Mouse (Mus musculus) heart, embryonic 11.5 days (tissue): ENCODE measurements around the gene Fbxw22. TPM values are rescaled to one million over a fixed set of nuclear protein-coding genes. Genes with fewer than 3 reads are reported as not detected.
"Not testable (repeated sequence)": the region's sequence is repeated elsewhere in the genome, so short reads cannot be mapped to it uniquely, and the experiment has no call there.

Experiments
- ATAC-seq: fragments of 200-750 bp; cut with Nextera tagmentation; replicated peaks from 2 replicates; pipeline ENCODE4 v1.8.0; 2017; ENCODE audit warnings: moderate library complexity; ENCODE audit not compliant: insufficient number of reproducible peaks, low FRiP score, low TSS enrichment
- H3K27ac ChIP-seq: fragments of 300-500 bp; sonication (generic); 2 replicates; pipeline ENCODE4 v1.5.1; 2014; ENCODE audit warnings: mild to moderate bottlenecking, low read depth, low read length
- H3K27me3 ChIP-seq: fragments of 300-500 bp; sonication (generic); 2 replicates; pipeline ENCODE4 v1.6.1; 2014; ENCODE audit warnings: mild to moderate bottlenecking, low read length, mixed read lengths; ENCODE audit not compliant: control insufficient read depth, insufficient read depth
- H3K36me3 ChIP-seq: fragments of 300-500 bp; sonication (generic); 2 replicates; pipeline ENCODE4 v1.6.1; 2014; ENCODE audit warnings: mild to moderate bottlenecking, low read length, moderate library complexity, mixed read lengths; ENCODE audit not compliant: control insufficient read depth, insufficient read depth
- H3K4me1 ChIP-seq: fragments of 300-500 bp; sonication (generic); 2 replicates; pipeline ENCODE4 v1.6.1; 2014; ENCODE audit warnings: low read length; ENCODE audit not compliant: control insufficient read depth, insufficient read depth
- H3K4me2 ChIP-seq: fragments of 300-500 bp; sonication (generic); 2 replicates; pipeline ENCODE4 v1.6.1; 2014; ENCODE audit warnings: mild to moderate bottlenecking, moderate library complexity
- H3K4me3 ChIP-seq: fragments of 300-500 bp; sonication (generic); 2 replicates; pipeline ENCODE4 v1.5.1; 2014; ENCODE audit warnings: low read depth, low read length
- H3K9ac ChIP-seq: fragments of 300-500 bp; sonication (generic); 2 replicates; pipeline ENCODE4 v1.6.1; 2014; ENCODE audit warnings: mild to moderate bottlenecking, low read depth, low read length, moderate library complexity
- H3K9me3 ChIP-seq: fragments of 300-500 bp; sonication (generic); replicated peaks from 2 replicates; pipeline ENCODE4 v1.6.1; 2016; ENCODE audit warnings: low read length; ENCODE audit not compliant: control insufficient read depth
- WGBS: fragments of 180-500 bp; shearing (Covaris S2); extraction: QIAGEN DNeasy Blood & Tissue Kit; methylation state at CpG from one replicate; pipeline ENCODE4 v1.1.7; 2014; ENCODE audit not compliant: insufficient replicate concordance; 5-methylcytosine and 5-hydroxymethylcytosine counted together
- polyA plus RNA-seq: library from polyadenylated mRNA; unstranded; fragments of >200 nt; fragmentation: Nextera tagmentation; extraction: Ambion mirVana; gene quantifications from 2 replicates; pipeline ENCODE4 v1.2.1, GENCODE M21; 2014

Fbxw22 gene
- polyA plus RNA-seq: not detected in 2 replicates

- H3K27me3 ChIP-seq, H3K9me3 ChIP-seq, H3K4me3 ChIP-seq, H3K9ac ChIP-seq, H3K27ac ChIP-seq, H3K36me3 ChIP-seq, ATAC-seq, H3K4me2 ChIP-seq, H3K4me1 ChIP-seq: not testable (repeated sequence)
- WGBS: 66% methylated on average over 4 of the region's 4 CpGs
These were observed at the start of gene Fbxw22 for GRCm38 (mm10) chr9:109404196-109404595. Fbxw22 (minus strand) TSS chr9:109404296.

DNA sequence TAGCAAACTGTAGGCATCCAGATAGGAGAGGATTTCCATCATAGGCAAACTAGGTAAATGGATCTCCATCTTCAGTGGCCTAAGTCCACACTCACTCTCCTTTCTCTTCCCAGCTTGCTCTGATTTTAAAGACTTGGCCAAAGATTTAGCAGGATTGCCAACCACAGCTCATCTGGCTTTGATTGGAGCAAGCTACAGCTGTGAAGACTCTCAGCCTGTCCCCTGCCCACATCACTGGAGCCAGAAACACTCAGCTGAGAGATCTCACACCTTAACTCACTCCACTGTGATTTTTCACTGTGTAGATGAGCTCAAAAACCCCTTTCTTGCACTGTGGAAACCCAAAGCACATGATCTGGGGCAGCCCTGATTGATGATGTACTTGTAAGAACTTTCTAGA lies 44.9 kb upstream of the Fbxw22 start, which contains the start of gene Fbxw16:
Gene Fbxw16, minus strand, starts transcription at position 101 of the 400 bp plus-strand sequence.
- H3K27me3 ChIP-seq: no peaks in the 10 kb centered on the region
- H3K9me3 ChIP-seq: no peaks in the 10 kb centered on the region
- H3K4me3 ChIP-seq: no peak within 1 kb of the TSS
- no peaks in the 10 kb centered on the region for H3K36me3 ChIP-seq
- no peak for ATAC-seq
- no peak within 1 kb of the TSS for H3K4me2 ChIP-seq
- H3K27ac ChIP-seq: no peak within 1 kb of the TSS
- H3K4me1 ChIP-seq: no peaks in the 10 kb centered on the region
- H3K9ac ChIP-seq: no peak within 1 kb of the TSS

- Histone ChIP-seq H3K9ac (no peak overlapping the region), H3K4me3 (no peak overlapping the region), H3K27me3 (no peaks in the 10 kb centered on the region), H3K4me2 (no peak overlapping the region), H3K36me3 (no peaks in the 10 kb centered on the region), H3K4me1 (no peaks in the 10 kb centered on the region), H3K9me3 (no peaks in the 10 kb centered on the region), H3K27ac (no peak overlapping the region)
- ATAC-seq: no peak
- WGBS: 61% methylated on average over 1 of the region's 1 CpGs
These were observed 28.9 kb upstream of the Fbxw22 start for GRCm38 (mm10) chr9:109432956-109433355.

- not testable (repeated sequence) for ATAC-seq, H3K36me3 ChIP-seq, H3K27me3 ChIP-seq, H3K27ac ChIP-seq, H3K4me2 ChIP-seq, H3K4me3 ChIP-seq, H3K9me3 ChIP-seq, H3K9ac ChIP-seq, H3K4me1 ChIP-seq
- WGBS: no CpG with 5 or more reads among the region's 1 CpGs
These were observed 64.5 kb downstream of the Fbxw22 start, which contains the start of gene Fbxw28 for GRCm38 (mm10) chr9:109339559-109339958. Fbxw28 (minus strand) TSS chr9:109339659.

Other genes starting within 250 kb of the Fbxw22 start
- not detected in 2 replicates for gene Fbxw21, start 242.3 kb downstream of the Fbxw22 start, polyA plus RNA-seq
- gene Fbxw13, start 208.3 kb downstream of the Fbxw22 start, polyA plus RNA-seq: not detected in 2 replicates
- not detected in 2 replicates for gene Fbxw20, start 169.5 kb downstream of the Fbxw22 start, polyA plus RNA-seq
- gene Fbxw14, start 116.6 kb downstream of the Fbxw22 start, polyA plus RNA-seq: not detected in 2 replicates
- not detected in 2 replicates for gene Fbxw28, start 64.6 kb downstream of the Fbxw22 start, polyA plus RNA-seq
- gene Fbxw16, start 44.8 kb upstream of the Fbxw22 start, polyA plus RNA-seq: not detected in 2 replicates
- gene Fbxw19, start 91.6 kb upstream of the Fbxw22 start, polyA plus RNA-seq: not detected in 2 replicates
- not detected in 2 replicates for gene Fbxw15, start 164.0 kb upstream of the Fbxw22 start, polyA plus RNA-seq
- gene Fbxw24, start 221.8 kb upstream of the Fbxw22 start, polyA plus RNA-seq: not detected in 2 replicates